Mouse (Mus musculus): ENCODE results near the gene Mtmr4. TPM values are rescaled to one million over a fixed set of nuclear protein-coding genes. Genes with fewer than 3 reads are reported as not detected.

The Mtmr4 gene
- total and polyA plus RNA-seq, 2 experiments from 2014 or later, result 6.0 to 17.3 TPM

DNA sequence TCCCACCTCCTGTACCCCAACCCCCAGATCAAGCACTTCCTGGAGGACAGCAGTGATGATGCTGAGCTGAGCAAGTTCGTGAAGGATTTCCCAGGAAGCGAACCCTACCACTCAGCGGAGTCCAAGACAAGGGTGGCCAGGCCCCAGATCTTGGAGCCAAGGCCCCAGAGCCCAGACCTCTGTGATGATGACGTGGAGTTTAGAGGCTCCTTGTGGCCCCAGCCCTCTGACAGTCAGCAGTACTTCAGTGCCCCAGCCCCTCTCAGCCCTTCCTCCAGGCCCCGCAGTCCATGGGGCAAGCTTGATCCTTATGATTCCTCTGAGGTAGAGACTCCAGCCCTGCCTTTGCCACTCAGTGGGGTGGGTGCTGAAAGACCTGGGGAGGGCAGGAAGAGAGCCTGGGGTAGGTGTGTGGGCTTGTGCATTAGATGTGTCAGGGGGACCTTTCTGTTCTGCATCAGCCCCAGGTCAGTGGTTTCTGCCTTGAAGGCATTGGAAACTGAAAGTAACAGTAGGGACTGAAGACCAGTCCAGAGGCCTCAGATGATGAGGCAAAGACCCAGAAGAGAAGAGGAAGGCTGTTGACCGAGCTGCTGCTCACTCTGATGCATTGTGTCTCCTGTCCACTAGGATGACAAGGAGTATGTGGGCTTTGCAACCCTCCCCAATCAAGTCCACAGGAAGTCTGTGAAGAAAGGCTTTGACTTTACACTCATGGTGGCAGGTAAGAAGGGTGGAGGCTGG, 8.5 kb upstream of the Mtmr4 start:
- H3K4me3 ChIP-seq (ENCODE audit: low read depth, low read length), result no peak overlapping the region
- WGBS, result 74% methylated on average over 6 of the region's 6 CpGs
- H3K4me2 ChIP-seq (ENCODE audit: low read depth, low read length), result no peak overlapping the region
- H3K36me3 ChIP-seq (replicated peaks; ENCODE audit: control insufficient read depth, insufficient read depth, low read length), result no peaks in the 10 kb centered on the region; the same call in 1 of the 2 replicates
- no peak for DNase-seq (ENCODE audit: low spot score)
- TF ChIP-seq EP300 (IDR thresholded peaks at IDR 0.05; ENCODE audit: low read depth) (no peak), CTCF (IDR thresholded peaks at IDR 0.05; ENCODE audit: low read depth) (no peak)
- no peaks in the 10 kb centered on the region for H3K9me3 ChIP-seq (replicated peaks; ENCODE audit: control insufficient read depth, low read length)
- H3K27me3 ChIP-seq (ENCODE audit: control insufficient read depth, insufficient read depth, low read length), result no peaks in the 10 kb centered on the region
- H3K4me1 ChIP-seq (ENCODE audit: control insufficient read depth, insufficient read depth), result peaks cover 16% of the 10 kb centered on the region; the same call in 1 of the 2 replicates
- no peak for ATAC-seq (ENCODE audit: insufficient read depth, low read depth)
- no peak overlapping the region for H3K9ac ChIP-seq (replicated peaks; ENCODE audit: low read depth, low read length)
- no peak overlapping the region; the same call in 1 of the 2 replicates for H3K27ac ChIP-seq (ENCODE audit: low read depth)

DNA sequence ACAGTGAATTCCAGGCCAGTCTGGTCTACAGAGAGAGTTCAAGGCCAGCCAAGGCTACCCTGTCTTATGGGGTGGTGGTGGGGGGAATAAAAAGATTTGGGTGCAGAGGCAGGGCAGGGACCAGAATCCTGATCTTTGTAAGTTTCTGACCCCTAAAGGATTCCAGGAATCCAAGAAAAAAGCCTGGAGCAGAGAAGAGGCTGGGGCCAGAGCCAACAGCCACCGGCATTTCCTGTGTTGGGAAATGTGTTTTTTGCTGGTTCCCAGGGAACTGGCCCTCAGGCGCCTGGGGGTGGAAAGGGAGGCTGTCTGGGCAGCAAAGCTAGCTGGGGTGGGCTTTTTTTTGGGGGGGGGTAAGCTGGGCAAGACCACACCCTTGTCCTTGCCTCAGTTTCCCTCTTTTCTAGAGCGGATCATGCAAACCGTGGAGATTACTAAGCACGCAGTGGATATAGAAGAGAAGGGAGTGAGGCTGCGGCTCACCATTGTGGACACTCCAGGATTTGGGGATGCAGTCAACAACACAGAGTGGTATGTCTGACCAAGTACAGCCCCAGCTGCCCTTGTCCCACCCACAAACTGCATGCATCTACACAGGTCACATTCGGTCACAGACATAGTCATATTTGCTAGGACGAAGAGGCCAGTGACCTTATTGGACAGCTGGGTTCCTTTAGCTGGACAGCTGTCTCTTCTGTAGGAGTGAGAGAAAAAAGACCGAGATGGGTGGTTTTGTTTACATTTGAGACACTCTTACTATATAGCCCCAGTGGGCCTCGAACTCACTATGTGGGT, 7.1 kb upstream of the Mtmr4 start:
- ATAC-seq (ENCODE audit: insufficient read depth, low read depth) (0 out of 2 replicates have a peak, but pooled peaks have one; percentile 29), DNase-seq (ENCODE audit: low spot score) (peak; percentile 67)
- Histone ChIP-seq H3K27me3 (ENCODE audit: control insufficient read depth, insufficient read depth, low read length) (no peaks in the 10 kb centered on the region), H3K9ac (replicated peaks; ENCODE audit: low read depth, low read length) (no peak overlapping the region), H3K4me2 (ENCODE audit: low read depth, low read length) (no peak overlapping the region), H3K36me3 (replicated peaks; ENCODE audit: control insufficient read depth, insufficient read depth, low read length) (no peaks in the 10 kb centered on the region; the same call in 1 of the 2 replicates), H3K9me3 (replicated peaks; ENCODE audit: control insufficient read depth, low read length) (no peaks in the 10 kb centered on the region), H3K27ac (ENCODE audit: low read depth) (peak overlapping the region; percentile 75), H3K4me3 (ENCODE audit: low read depth, low read length) (no peak overlapping the region), H3K4me1 (ENCODE audit: control insufficient read depth, insufficient read depth) (peaks cover 14% of the 10 kb centered on the region; the same call in 1 of the 2 replicates)
- TF ChIP-seq CTCF (IDR thresholded peaks at IDR 0.05; ENCODE audit: low read depth) (no peak), EP300 (IDR thresholded peaks at IDR 0.05; ENCODE audit: low read depth) (no peak)
- 62% methylated on average over 9 of the region's 10 CpGs for WGBS

DNA sequence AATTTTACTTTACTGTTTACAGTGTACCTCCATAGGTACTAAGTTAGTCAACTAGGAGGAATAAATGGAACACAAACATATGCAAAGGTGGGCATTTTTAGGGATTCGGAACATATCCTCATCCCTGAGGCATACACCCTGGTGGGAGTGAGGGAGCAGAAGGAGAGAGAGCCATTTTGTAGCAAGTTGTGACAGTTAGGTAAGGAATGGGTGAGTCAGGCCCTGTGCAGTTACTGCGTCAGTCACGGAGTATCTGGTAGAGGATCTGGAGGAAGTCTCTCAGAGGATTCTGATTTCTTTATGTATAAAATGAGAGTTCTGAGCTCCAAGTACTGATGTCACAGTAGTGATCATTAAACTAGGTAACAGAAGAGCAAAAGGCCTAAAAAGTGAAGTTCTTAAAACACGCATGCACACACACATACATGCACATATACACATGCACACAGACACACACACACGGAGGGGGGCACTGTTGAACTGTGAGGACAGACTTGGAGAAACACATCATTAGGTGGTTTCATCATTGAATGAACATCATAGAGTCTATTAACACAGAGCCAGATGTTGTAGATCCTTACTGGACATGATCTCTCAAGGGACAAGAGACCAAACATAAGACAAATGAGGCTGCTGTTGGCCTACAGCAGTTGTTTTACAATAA, 4.6 kb upstream of the Mtmr4 start:
- no peak for DNase-seq (ENCODE audit: low spot score)
- ATAC-seq (ENCODE audit: insufficient read depth, low read depth), result no peak
- no peak for TF ChIP-seq CTCF (IDR thresholded peaks at IDR 0.05; ENCODE audit: low read depth)
- Histone ChIP-seq H3K4me2 (ENCODE audit: low read depth, low read length) (no peak overlapping the region), H3K36me3 (replicated peaks; ENCODE audit: control insufficient read depth, insufficient read depth, low read length) (no peaks in the 10 kb centered on the region; the same call in 1 of the 2 replicates), H3K4me1 (ENCODE audit: control insufficient read depth, insufficient read depth) (peaks cover 20% of the 10 kb centered on the region), H3K9me3 (replicated peaks; ENCODE audit: control insufficient read depth, low read length) (no peaks in the 10 kb centered on the region), H3K9ac (replicated peaks; ENCODE audit: low read depth, low read length) (no peak overlapping the region), H3K27me3 (ENCODE audit: control insufficient read depth, insufficient read depth, low read length) (no peaks in the 10 kb centered on the region), H3K4me3 (ENCODE audit: low read depth, low read length) (no peak overlapping the region), H3K27ac (ENCODE audit: low read depth) (no peak overlapping the region)
- 91% methylated on average over 5 of the region's 5 CpGs for WGBS

DNA sequence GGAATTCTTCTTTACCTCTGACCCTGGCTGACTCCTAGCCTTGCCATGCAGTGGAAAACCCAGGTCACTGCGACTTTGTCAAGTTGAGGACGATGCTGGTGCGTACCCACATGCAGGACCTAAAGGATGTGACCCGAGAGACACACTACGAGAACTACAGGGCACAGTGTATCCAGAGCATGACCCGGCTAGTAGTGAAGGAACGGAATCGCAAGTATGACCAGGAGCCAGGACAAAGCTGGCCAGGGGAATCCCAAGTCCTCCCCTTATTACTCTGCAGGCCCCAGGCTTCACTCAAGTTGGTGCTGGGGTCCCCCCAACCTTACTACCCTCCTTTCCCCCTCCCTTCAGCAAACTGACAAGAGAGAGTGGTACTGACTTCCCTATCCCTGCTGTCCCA, 2.4 kb upstream of the Mtmr4 start:
- Histone ChIP-seq H3K9ac (replicated peaks; ENCODE audit: low read depth, low read length) (no peak overlapping the region), H3K36me3 (replicated peaks; ENCODE audit: control insufficient read depth, insufficient read depth, low read length) (peaks cover 4% of the 10 kb centered on the region), H3K27me3 (ENCODE audit: control insufficient read depth, insufficient read depth, low read length) (no peaks in the 10 kb centered on the region), H3K4me2 (ENCODE audit: low read depth, low read length) (peak overlapping the region; percentile 62; the same call in 1 of the 2 replicates), H3K4me3 (ENCODE audit: low read depth, low read length) (no peak overlapping the region), H3K4me1 (ENCODE audit: control insufficient read depth, insufficient read depth) (peaks cover 18% of the 10 kb centered on the region), H3K9me3 (replicated peaks; ENCODE audit: control insufficient read depth, low read length) (no peaks in the 10 kb centered on the region), H3K27ac (ENCODE audit: low read depth) (no peak overlapping the region)
- 80% methylated on average over 8 of the region's 8 CpGs for WGBS
- DNase-seq (ENCODE audit: low spot score) (no peak), ATAC-seq (ENCODE audit: insufficient read depth, low read depth) (no peak)
- TF ChIP-seq EP300 (IDR thresholded peaks at IDR 0.05; ENCODE audit: low read depth) (no peak), CTCF (IDR thresholded peaks at IDR 0.05; ENCODE audit: low read depth) (no peak)

DNA sequence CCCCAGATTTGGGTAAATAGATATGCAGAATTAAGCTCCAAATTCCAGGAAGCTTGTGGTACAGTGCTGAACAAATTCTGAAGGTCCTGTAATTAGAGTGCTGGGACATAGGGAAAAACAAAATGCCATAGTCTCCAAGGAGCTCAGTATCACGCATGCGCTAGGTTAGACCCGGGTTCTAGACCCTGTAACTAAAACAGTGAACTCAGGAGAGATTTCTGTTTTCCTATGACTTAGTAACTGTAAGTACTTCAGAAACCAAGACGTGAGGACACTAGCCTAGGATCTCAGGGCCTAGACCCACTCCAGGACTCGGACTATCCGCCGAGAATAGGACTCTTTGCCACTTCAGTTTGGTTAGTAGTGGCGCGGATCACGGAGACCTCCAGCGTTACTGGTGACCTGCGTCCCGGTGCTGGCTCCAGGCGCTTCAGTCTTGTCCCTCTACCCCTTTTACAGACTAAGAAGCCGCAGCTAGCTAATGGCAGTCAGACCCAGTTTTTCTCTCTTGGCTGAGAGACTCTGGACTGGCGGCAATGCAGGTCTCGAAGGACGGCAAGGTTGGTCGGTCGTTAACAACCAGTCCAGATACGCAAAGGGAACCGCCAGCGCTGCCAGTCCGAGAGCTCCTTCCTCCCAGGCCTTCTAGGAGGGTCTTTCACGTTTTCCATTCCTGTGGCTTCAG, 979 bp upstream of the Mtmr4 start:
- no peak for TF ChIP-seq CTCF (IDR thresholded peaks at IDR 0.05; ENCODE audit: low read depth)
- TF ChIP-seq EP300 (IDR thresholded peaks at IDR 0.05; ENCODE audit: low read depth), result 0 out of 2 replicates have a peak, but pooled peaks have one; percentile 6
- Histone ChIP-seq H3K4me3 (ENCODE audit: low read depth, low read length) (peak overlapping the region; percentile 58), H3K4me2 (ENCODE audit: low read depth, low read length) (peak overlapping the region; percentile 62), H3K9ac (replicated peaks; ENCODE audit: low read depth, low read length) (peak overlapping the region; percentile 72), H3K9me3 (replicated peaks; ENCODE audit: control insufficient read depth, low read length) (no peaks in the 10 kb centered on the region), H3K36me3 (replicated peaks; ENCODE audit: control insufficient read depth, insufficient read depth, low read length) (peaks cover 4% of the 10 kb centered on the region), H3K27me3 (ENCODE audit: control insufficient read depth, insufficient read depth, low read length) (no peaks in the 10 kb centered on the region), H3K4me1 (ENCODE audit: control insufficient read depth, insufficient read depth) (peaks cover 22% of the 10 kb centered on the region), H3K27ac (ENCODE audit: low read depth) (peak overlapping the region; percentile 94)
- DNase-seq (ENCODE audit: low spot score) (peak; percentile 47), ATAC-seq (ENCODE audit: insufficient read depth, low read depth) (no peak)
- 2% methylated on average over 25 of the region's 25 CpGs for WGBS

Data from heart, postnatal 0 days (tissue).